Mouse (Mus musculus) midbrain, embryonic 15.5 days (tissue): Measurements from ENCODE around the gene Mrps18a. TPM values are rescaled to one million over a fixed set of nuclear protein-coding genes. Genes with fewer than 3 reads are reported as not detected.
A peak's percentile ranks its signal among the peaks of the same experiment; 100 is the strongest.

Experiments
- ATAC-seq: fragments of 200-750 bp; cut with Nextera tagmentation; replicated peaks from 2 replicates; pipeline ENCODE4 v1.8.0; 2017; ENCODE audit warnings: moderate TSS enrichment
- H3K27ac ChIP-seq: fragments of 300-500 bp; sonication (generic); 2 replicates; pipeline ENCODE4 v1.5.1; 2015; ENCODE audit warnings: mild to moderate bottlenecking, inconsistent platforms
- H3K27me3 ChIP-seq: fragments of 300-500 bp; sonication (generic); replicated peaks from 2 replicates; pipeline ENCODE4 v1.6.1; 2015; ENCODE audit warnings: inconsistent platforms
- H3K36me3 ChIP-seq: fragments of 300-500 bp; sonication (generic); replicated peaks from 2 replicates; pipeline ENCODE4 v1.6.1; 2015; ENCODE audit warnings: inconsistent platforms
- H3K4me1 ChIP-seq: fragments of 300-500 bp; sonication (generic); 2 replicates; pipeline ENCODE4 v1.6.1; 2015; ENCODE audit warnings: inconsistent platforms
- H3K4me2 ChIP-seq: fragments of 300-500 bp; sonication (generic); 2 replicates; pipeline ENCODE4 v1.6.1; 2015; ENCODE audit warnings: inconsistent platforms, mild to moderate bottlenecking, moderate library complexity
- H3K4me3 ChIP-seq: fragments of 300-500 bp; sonication (generic); 2 replicates; pipeline ENCODE4 v1.5.1; 2015; ENCODE audit warnings: mild to moderate bottlenecking, inconsistent platforms
- H3K9ac ChIP-seq: fragments of 300-500 bp; sonication (generic); 2 replicates; pipeline ENCODE4 v1.6.1; 2015; ENCODE audit warnings: mild to moderate bottlenecking, inconsistent platforms
- H3K9me3 ChIP-seq: fragments of 300-500 bp; sonication (generic); 2 replicates; pipeline ENCODE4 v1.6.1; 2016; ENCODE audit warnings: inconsistent platforms
- WGBS: fragments of 180-500 bp; shearing (Covaris S2); methylation state at CpG from one replicate; pipeline ENCODE4 v1.1.7; 2015; ENCODE audit warnings: mixed read lengths; 5-methylcytosine and 5-hydroxymethylcytosine counted together
- polyA plus RNA-seq: library from polyadenylated mRNA; unstranded; fragments of >200 nt; fragmentation: Nextera tagmentation; extraction: Ambion mirVana; gene quantifications from 2 replicates; pipeline ENCODE4 v1.2.1, GENCODE M21; 2015

Gene Mrps18a
- polyA plus RNA-seq: 147 TPM in 2 replicates

GRCm38 (mm10) chr17:46110402-46111289 lies at the start of gene Mrps18a:
Gene Mrps18a (plus strand): TSS chr17:46110986.
- WGBS: 5% methylated on average over 38 of the region's 38 CpGs
- H3K27ac ChIP-seq: peak within 1 kb of the TSS; percentile 86
- no peaks in the 10 kb centered on the region for H3K36me3 ChIP-seq
- peak within 1 kb of the TSS; percentile 81 for H3K4me2 ChIP-seq
- peak within 1 kb of the TSS; percentile 74 for H3K9ac ChIP-seq
- ATAC-seq: peak; percentile 98
- peaks cover 15% of the 10 kb centered on the region for H3K27me3 ChIP-seq
- no peaks in the 10 kb centered on the region for H3K9me3 ChIP-seq
- peak within 1 kb of the TSS; percentile 85 for H3K4me3 ChIP-seq
- H3K4me1 ChIP-seq: peaks cover 20% of the 10 kb centered on the region

GRCm38 (mm10) chr17:46063283-46063973 lies 47.4 kb upstream of the Mrps18a start:
- no peak overlapping the region for H3K27ac ChIP-seq
- 19% methylated on average over 10 of the region's 10 CpGs for WGBS

GRCm38 (mm10) chr17:46063974-46064312 lies 46.8 kb upstream of the Mrps18a start:
- no peak overlapping the region for H3K4me3 ChIP-seq
- H3K4me2 ChIP-seq: no peak overlapping the region
- H3K9ac ChIP-seq: no peak overlapping the region
- H3K27ac ChIP-seq: no peak overlapping the region
- H3K27me3 ChIP-seq: no peaks in the 10 kb centered on the region
- WGBS: 42% methylated on average over 6 of the region's 6 CpGs
- no peaks in the 10 kb centered on the region for H3K36me3 ChIP-seq
- ATAC-seq: no peak
- no peaks in the 10 kb centered on the region for H3K9me3 ChIP-seq
- peaks cover 11% of the 10 kb centered on the region for H3K4me1 ChIP-seq

More at GRCm38 (mm10) chr17:46063283-46063973, 47.4 kb upstream of the Mrps18a start:
- Histone ChIP-seq H3K36me3 (no peaks in the 10 kb centered on the region), H3K4me3 (no peak overlapping the region), H3K9ac (no peak overlapping the region), H3K4me2 (no peak overlapping the region), H3K9me3 (no peaks in the 10 kb centered on the region), H3K4me1 (peaks cover 11% of the 10 kb centered on the region), H3K27me3 (no peaks in the 10 kb centered on the region)
- ATAC-seq: 0 out of 2 replicates have a peak, but pooled peaks have one; percentile 50

DNA sequence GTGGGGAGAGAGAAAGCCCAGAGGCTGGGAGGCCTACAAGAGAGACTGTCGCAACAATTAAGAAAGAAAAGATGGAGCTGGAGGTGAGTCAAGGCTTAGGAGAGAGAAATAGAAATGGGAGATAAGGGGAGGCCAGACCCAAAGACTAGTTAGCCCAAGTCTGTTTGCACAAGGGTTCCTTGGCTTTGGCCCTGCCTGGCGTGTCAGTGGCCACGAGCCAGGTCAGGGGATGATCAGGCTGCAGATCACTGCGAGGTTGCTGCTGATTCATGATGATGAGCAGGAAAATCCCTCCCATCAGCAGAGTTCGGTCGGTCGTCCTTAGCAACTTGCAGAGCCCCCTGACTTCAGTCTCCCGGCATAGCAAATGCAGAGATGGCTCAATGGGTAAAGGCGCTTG lies 40.7 kb upstream of the Mrps18a start:
- no peaks in the 10 kb centered on the region for H3K4me1 ChIP-seq
- H3K4me2 ChIP-seq: no peak overlapping the region
- no peaks in the 10 kb centered on the region for H3K27me3 ChIP-seq
- H3K9me3 ChIP-seq: no peaks in the 10 kb centered on the region
- WGBS: 57% methylated on average over 9 of the region's 9 CpGs
- H3K27ac ChIP-seq: no peak overlapping the region
- ATAC-seq: no peak
- no peaks in the 10 kb centered on the region for H3K36me3 ChIP-seq
- H3K9ac ChIP-seq: no peak overlapping the region
- H3K4me3 ChIP-seq: no peak overlapping the region

GRCm38 (mm10) chr17:46071531-46071930 lies 39.3 kb upstream of the Mrps18a start:
- Histone ChIP-seq H3K4me2 (no peak overlapping the region), H3K9me3 (no peaks in the 10 kb centered on the region), H3K36me3 (no peaks in the 10 kb centered on the region), H3K27me3 (no peaks in the 10 kb centered on the region), H3K4me1 (no peaks in the 10 kb centered on the region), H3K9ac (no peak overlapping the region), H3K4me3 (no peak overlapping the region), H3K27ac (no peak overlapping the region)
- 87% methylated on average over 3 of the region's 3 CpGs for WGBS
- no peak for ATAC-seq

DNA sequence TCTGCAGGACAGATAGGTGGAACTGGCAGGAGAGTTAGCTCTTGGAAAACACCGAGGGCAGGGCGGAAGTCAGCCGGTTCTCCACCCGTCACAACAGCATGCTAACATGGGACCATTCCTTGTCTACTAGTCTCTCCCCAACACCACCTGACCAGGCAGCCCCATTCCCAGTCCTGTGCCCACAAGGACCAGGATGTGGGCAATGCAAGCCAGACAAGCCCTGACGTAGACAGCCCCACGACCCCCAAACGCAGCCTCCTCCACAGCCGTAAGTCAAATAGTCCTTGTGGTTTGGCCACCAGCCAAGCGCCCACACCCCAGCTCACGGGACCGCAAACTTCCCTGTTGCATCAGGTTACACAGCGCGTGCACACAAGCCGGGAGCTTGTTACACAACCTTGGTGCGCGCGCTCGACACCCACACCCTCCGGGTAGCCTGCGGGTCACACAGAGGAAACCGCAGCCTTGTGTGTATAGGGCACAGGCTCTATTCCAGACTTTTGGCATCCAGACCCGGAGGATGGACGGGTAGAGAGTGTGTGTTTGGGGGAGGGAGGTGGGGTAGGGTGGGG lies 37.0 kb upstream of the Mrps18a start:
- H3K4me3 ChIP-seq: no peak overlapping the region
- 74% methylated on average over 23 of the region's 23 CpGs for WGBS
- no peaks in the 10 kb centered on the region for H3K9me3 ChIP-seq

GRCm38 (mm10) chr17:46074398-46075115 lies 36.2 kb upstream of the Mrps18a start:
- ATAC-seq: no peak
- H3K36me3 ChIP-seq: no peaks in the 10 kb centered on the region
- H3K4me1 ChIP-seq: no peaks in the 10 kb centered on the region
- H3K9me3 ChIP-seq: no peaks in the 10 kb centered on the region
- no peak overlapping the region for H3K9ac ChIP-seq
- H3K4me3 ChIP-seq: no peak overlapping the region
- no peak overlapping the region for H3K4me2 ChIP-seq
- no peak overlapping the region for H3K27ac ChIP-seq
- 77% methylated on average over 7 of the region's 7 CpGs for WGBS
- no peaks in the 10 kb centered on the region for H3K27me3 ChIP-seq

More for the DNA sequence above, 37.0 kb upstream of the Mrps18a start:
- Histone ChIP-seq H3K4me1 (no peaks in the 10 kb centered on the region), H3K27me3 (no peaks in the 10 kb centered on the region), H3K27ac (no peak overlapping the region), H3K36me3 (no peaks in the 10 kb centered on the region), H3K9ac (no peak overlapping the region), H3K4me2 (no peak overlapping the region)
- ATAC-seq: no peak

- no peak for ATAC-seq
- WGBS: 63% methylated on average over 3 of the region's 3 CpGs
- Histone ChIP-seq H3K9me3 (no peaks in the 10 kb centered on the region), H3K27ac (no peak overlapping the region), H3K9ac (no peak overlapping the region), H3K36me3 (no peaks in the 10 kb centered on the region), H3K4me2 (no peak overlapping the region), H3K27me3 (no peaks in the 10 kb centered on the region), H3K4me3 (no peak overlapping the region), H3K4me1 (no peaks in the 10 kb centered on the region)
Measured at GRCm38 (mm10) chr17:46075116-46075485, 35.7 kb upstream of the Mrps18a start.

DNA sequence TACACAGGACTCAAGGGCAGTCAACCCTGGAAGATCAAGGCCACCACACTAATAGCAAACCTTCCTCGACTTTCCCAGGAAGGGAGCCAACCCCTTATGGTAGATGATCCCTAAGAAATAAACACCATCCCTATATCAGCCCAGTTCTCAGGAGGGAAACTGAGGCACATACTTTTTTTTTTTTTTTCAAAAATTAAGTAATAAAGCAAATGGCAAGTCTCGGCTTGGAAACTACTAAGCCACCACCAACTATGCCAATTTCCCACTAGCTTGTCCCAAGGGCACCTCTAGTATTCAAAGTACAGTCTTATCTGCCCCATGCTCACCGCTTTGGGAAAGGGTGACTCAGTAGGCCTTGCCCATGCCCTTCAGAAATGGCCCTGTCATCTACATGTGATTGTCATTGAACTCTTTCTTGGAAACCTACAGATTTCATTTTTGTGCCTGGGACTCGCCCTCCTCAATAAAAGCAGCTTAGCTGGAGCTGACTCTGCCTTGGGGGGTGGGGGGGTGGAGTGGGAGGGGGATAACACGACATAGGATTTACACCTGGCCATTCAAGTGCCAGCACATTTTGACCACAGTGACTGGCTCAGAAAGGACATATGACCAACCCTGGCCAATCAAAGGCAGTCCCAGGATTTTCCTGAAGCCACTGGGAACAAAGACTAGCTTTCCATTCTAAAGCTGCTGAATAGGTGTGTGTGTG lies 35.1 kb upstream of the Mrps18a start:
- WGBS: 76% methylated on average over 5 of the region's 5 CpGs
- no peak overlapping the region for H3K4me2 ChIP-seq
- no peak overlapping the region for H3K27ac ChIP-seq
- H3K9me3 ChIP-seq: no peaks in the 10 kb centered on the region
- no peaks in the 10 kb centered on the region for H3K4me1 ChIP-seq
- no peak for ATAC-seq
- H3K4me3 ChIP-seq: no peak overlapping the region
- no peaks in the 10 kb centered on the region for H3K27me3 ChIP-seq
- H3K36me3 ChIP-seq: no peaks in the 10 kb centered on the region
- H3K9ac ChIP-seq: no peak overlapping the region

DNA sequence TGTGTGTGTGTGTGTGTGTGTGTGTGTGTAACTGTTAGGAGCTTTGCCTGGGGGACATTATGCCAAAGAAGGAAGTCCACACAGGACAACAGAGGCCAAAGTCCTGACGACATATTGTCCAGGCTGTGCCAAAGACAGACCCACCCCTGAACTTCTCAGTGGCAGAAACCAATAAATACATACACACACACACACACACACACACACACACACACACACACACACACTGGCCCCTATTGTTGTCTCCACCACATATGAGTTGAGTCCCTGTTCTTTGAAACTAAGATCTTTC lies 34.6 kb upstream of the Mrps18a start:
- H3K27ac ChIP-seq: no peak overlapping the region
- no peak for ATAC-seq
- 67% methylated on average over 1 of the region's 1 CpGs for WGBS
- no peak overlapping the region for H3K4me2 ChIP-seq
- no peaks in the 10 kb centered on the region for H3K4me1 ChIP-seq
- H3K27me3 ChIP-seq: no peaks in the 10 kb centered on the region
- H3K9ac ChIP-seq: no peak overlapping the region
- no peaks in the 10 kb centered on the region for H3K9me3 ChIP-seq
- H3K36me3 ChIP-seq: no peaks in the 10 kb centered on the region
- H3K4me3 ChIP-seq: no peak overlapping the region

DNA sequence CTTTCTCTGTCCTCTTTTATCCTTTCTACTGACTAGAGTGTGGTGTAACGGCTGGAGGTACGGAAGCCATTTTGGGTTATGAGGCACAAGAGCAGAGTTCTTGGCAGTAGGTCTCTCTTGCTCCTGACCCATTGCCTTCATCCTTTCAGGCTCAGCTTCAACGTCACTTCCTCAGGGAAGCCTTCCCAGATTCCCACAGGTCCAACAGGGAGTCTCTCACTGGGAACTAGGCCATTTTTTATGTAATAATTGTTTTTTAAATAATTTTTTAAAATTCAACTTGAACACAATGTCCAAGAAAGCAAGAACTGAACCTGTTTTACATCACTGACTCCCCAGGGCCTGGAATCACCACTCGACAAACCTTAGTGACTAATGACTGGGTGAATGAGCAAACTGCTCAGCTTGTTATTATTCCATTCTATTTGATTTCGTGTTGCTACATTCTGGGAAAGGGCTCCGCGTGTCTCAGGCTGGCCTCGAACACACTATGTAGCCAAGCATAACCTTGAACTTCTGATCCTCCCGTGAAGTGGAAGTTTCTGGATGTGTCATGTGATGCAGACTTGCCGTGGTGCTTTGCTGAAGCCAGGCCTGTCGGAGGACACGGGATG lies 32.8 kb upstream of the Mrps18a start:
- Histone ChIP-seq H3K9me3 (no peaks in the 10 kb centered on the region), H3K4me1 (no peaks in the 10 kb centered on the region), H3K36me3 (no peaks in the 10 kb centered on the region), H3K4me3 (no peak overlapping the region), H3K27me3 (no peaks in the 10 kb centered on the region), H3K9ac (no peak overlapping the region), H3K27ac (no peak overlapping the region), H3K4me2 (no peak overlapping the region)
- 94% methylated on average over 12 of the region's 12 CpGs for WGBS
- no peak for ATAC-seq
